Mouse (Mus musculus) MEL (cell line): ENCODE measurements at regions not wholly inside any gene's neighbourhood (a gene's known extent, or its start where the extent isn't known, plus 50 kb on each side); places are given as distances from the start of the nearest gene placed in this dataset.

ENCODE experiments used
- DNase-seq: peaks from one replicate; pipeline ENCODE4 v3.0.0; 2011; ENCODE audit warnings: low read depth, low spot score
- H3K27ac ChIP-seq: 2 replicates; pipeline ENCODE4 v1.5.1; 2012; ENCODE audit warnings: low read depth, mild to moderate bottlenecking, control low read depth, low read length, moderate library complexity; ENCODE audit not compliant: control insufficient read depth
- H3K27me3 ChIP-seq, 2 experiments: fragments of 150-350 bp in 1 of 2; sonication (generic) in 1 of 2; 2 replicates each; pipeline ENCODE4 v1.6.1; 2012; ENCODE audit warnings: low read length in 2 of 2, mild to moderate bottlenecking in 2 of 2, improper control_type of control experiment in 1 of 2, moderate library complexity in 1 of 2; ENCODE audit not compliant: insufficient read depth in 2 of 2, control insufficient read depth in 1 of 2
- H3K36me3 ChIP-seq, 2 experiments: 2 replicates each; pipeline ENCODE4 v1.6.1; 2012 to 2014; ENCODE audit warnings: low read length in 2 of 2, improper control_type of control experiment in 1 of 2, inconsistent platforms in 1 of 2, mild to moderate bottlenecking in 1 of 2; ENCODE audit not compliant: insufficient read depth in 2 of 2, control insufficient read depth in 1 of 2
- H3K4me1 ChIP-seq, 2 experiments: fragments of 150-350 bp in 1 of 2; sonication (generic) in 1 of 2; 2 replicates each; pipeline ENCODE4 v1.6.1; 2012; ENCODE audit warnings: low read length in 2 of 2, improper control_type of control experiment in 1 of 2, mild to moderate bottlenecking in 1 of 2; ENCODE audit not compliant: insufficient read depth in 2 of 2, control insufficient read depth in 1 of 2
- H3K4me3 ChIP-seq, 2 experiments: fragments of 150-350 bp in 1 of 2; sonication (generic) in 1 of 2; 2 replicates each; pipeline ENCODE4 v1.5.1; 2012; ENCODE audit warnings: low read depth in 2 of 2, low read length in 2 of 2, mild to moderate bottlenecking in 2 of 2, moderate library complexity in 2 of 2, control low read depth in 1 of 2, improper control_type of control experiment in 1 of 2; ENCODE audit not compliant: control insufficient read depth in 1 of 2, insufficient read depth in 1 of 2
- H3K79me2 ChIP-seq: 2 replicates; pipeline ENCODE4 v1.6.1; 2012; ENCODE audit warnings: mild to moderate bottlenecking, low read length, moderate library complexity; ENCODE audit not compliant: control insufficient read depth, poor library complexity, insufficient read depth
- H3K9ac ChIP-seq: 2 replicates; pipeline ENCODE4 v1.6.1; 2012; ENCODE audit warnings: low read depth, mild to moderate bottlenecking, control low read depth, low read length, moderate library complexity; ENCODE audit not compliant: control insufficient read depth, poor library complexity, severe bottlenecking
- H3K9me3 ChIP-seq: fragments of 150-350 bp; sonication (generic); replicated peaks from 2 replicates; pipeline ENCODE4 v1.6.1; 2012; ENCODE audit warnings: mild to moderate bottlenecking, low read length, improper control_type of control experiment, moderate library complexity; ENCODE audit not compliant: insufficient read depth
- BHLHE40 ChIP-seq: IDR thresholded peaks from 2 replicates; pipeline ENCODE4 v1.6.1; 2012; ENCODE audit warnings: low read depth, mild to moderate bottlenecking, inconsistent platforms, low read length, improper control_type of control experiment, borderline replicate concordance
- CHD2 ChIP-seq: IDR thresholded peaks from 2 replicates; pipeline ENCODE4 v1.6.1; 2011; ENCODE audit warnings: low read length, improper control_type of control experiment
- ELF1 ChIP-seq: IDR thresholded peaks from 2 replicates; pipeline ENCODE4 v1.6.1; 2014; ENCODE audit warnings: low read depth, mild to moderate bottlenecking, inconsistent platforms, low read length, improper control_type of control experiment, moderate library complexity
- HCFC1 ChIP-seq: IDR thresholded peaks from 2 replicates; pipeline ENCODE4 v1.6.1; 2012; ENCODE audit warnings: low read depth, mild to moderate bottlenecking, inconsistent platforms, low read length, improper control_type of control experiment, moderate library complexity
- MAFK ChIP-seq: IDR thresholded peaks from 2 replicates; pipeline ENCODE4 v1.6.1; 2011; ENCODE audit warnings: low read depth, mild to moderate bottlenecking, low read length, improper control_type of control experiment, borderline replicate concordance
- NRF1 ChIP-seq: IDR thresholded peaks from 2 replicates; pipeline ENCODE4 v1.6.1; 2014; ENCODE audit warnings: low read depth, mild to moderate bottlenecking, inconsistent platforms, low read length, improper control_type of control experiment, moderate library complexity; ENCODE audit not compliant: poor library complexity, insufficient read depth, severe bottlenecking
- POLR2AphosphoS2 ChIP-seq: IDR thresholded peaks from 2 replicates; pipeline ENCODE4 v1.6.1; 2011; ENCODE audit warnings: low read length, improper control_type of control experiment
- POLR2AphosphoS5 ChIP-seq: IDR thresholded peaks from 2 replicates; pipeline ENCODE4 v1.6.1; 2012; ENCODE audit warnings: low read depth, borderline replicate concordance, mild to moderate bottlenecking, inconsistent platforms, low read length, moderate library complexity, mixed read lengths
- RAD21 ChIP-seq: IDR thresholded peaks from 2 replicates; pipeline ENCODE4 v1.6.1; 2011; ENCODE audit warnings: mild to moderate bottlenecking, low read depth, low read length, improper control_type of control experiment
- TAL1 ChIP-seq: IDR thresholded peaks from 2 replicates; pipeline ENCODE4 v1.6.1; 2012; ENCODE audit warnings: mild to moderate bottlenecking, inconsistent platforms, low read length, moderate library complexity, mixed read lengths
- TCF12 ChIP-seq: IDR thresholded peaks from 2 replicates; pipeline ENCODE4 v1.6.1; 2014; ENCODE audit warnings: low read depth, mild to moderate bottlenecking, inconsistent platforms, low read length, improper control_type of control experiment, moderate library complexity

- DNase-seq, result no peak
- Histone ChIP-seq H3K79me2 (no peaks in the 10 kb centered on the region), H3K27me3 (no peaks in the 10 kb centered on the region; a peak in 1 of 4 replicates), H3K4me1 (no peaks in the 10 kb centered on the region), H3K9ac (no peak overlapping the region), H3K36me3 (no peaks in the 10 kb centered on the region), H3K27ac (no peak overlapping the region), H3K4me3 (no peak overlapping the region), H3K9me3 (no peaks in the 10 kb centered on the region)
- TF ChIP-seq HCFC1, result no peak
- no peak for TF ChIP-seq POLR2AphosphoS2
- TF ChIP-seq MAFK, result no peak
Measured at GRCm38 (mm10) chr13:32611551-32612295, 172.0 kb downstream of the Mylk4 start.

GRCm38 (mm10) chr13:32610970-32611369 lies 172.8 kb downstream of the Mylk4 start:
- Histone ChIP-seq H3K27me3 (peaks cover 0 to 2% of the 10 kb centered on the region in 2 experiments; a peak in 2 of 4 replicates), H3K9me3 (no peaks in the 10 kb centered on the region), H3K27ac (no peak overlapping the region), H3K9ac (no peak overlapping the region), H3K79me2 (no peaks in the 10 kb centered on the region), H3K4me3 (no peak overlapping the region), H3K36me3 (no peaks in the 10 kb centered on the region), H3K4me1 (no peaks in the 10 kb centered on the region)
- no peak for DNase-seq
- TF ChIP-seq BHLHE40 (no peak), RAD21 (no peak), TAL1 (no peak)

GRCm38 (mm10) chr13:32608413-32608812 lies 175.3 kb downstream of the Mylk4 start:
- Histone ChIP-seq H3K4me1 (no peaks in the 10 kb centered on the region), H3K9ac (no peak overlapping the region)
- DNase-seq, result no peak

More at GRCm38 (mm10) chr13:32608413-32608812, 175.3 kb downstream of the Mylk4 start:
- no peak overlapping the region for H3K27ac ChIP-seq
- peaks cover 0 to 2% of the 10 kb centered on the region in 2 experiments; a peak in 2 of 4 replicates for H3K27me3 ChIP-seq
- TF ChIP-seq TCF12, result no peak
- TF ChIP-seq ELF1, result no peak
- TF ChIP-seq BHLHE40, result no peak
- no peak for TF ChIP-seq POLR2AphosphoS5
- TF ChIP-seq HCFC1, result no peak
- TF ChIP-seq NRF1, result no peak
- TF ChIP-seq CHD2, result no peak
- H3K9me3 ChIP-seq, result no peaks in the 10 kb centered on the region
- no peaks in the 10 kb centered on the region for H3K79me2 ChIP-seq
- H3K36me3 ChIP-seq, result no peaks in the 10 kb centered on the region
- H3K4me3 ChIP-seq, result no peak overlapping the region
